Mouse (Mus musculus) MEL (cell line): ENCODE measurements around the gene Cblc. TPM values are rescaled to one million over a fixed set of nuclear protein-coding genes. Genes with fewer than 3 reads are reported as not detected.

Experiments
- DNase-seq: peaks from one replicate; pipeline ENCODE4 v3.0.0; 2011; ENCODE audit warnings: low read depth, low spot score
- H3K27ac ChIP-seq: 2 replicates; pipeline ENCODE4 v1.5.1; 2012; ENCODE audit warnings: low read depth, mild to moderate bottlenecking, control low read depth, low read length, moderate library complexity; ENCODE audit not compliant: control insufficient read depth
- H3K27me3 ChIP-seq, 2 experiments: fragments of 150-350 bp in 1 of 2; sonication (generic) in 1 of 2; 2 replicates each; pipeline ENCODE4 v1.6.1; 2012; ENCODE audit warnings: low read length in 2 of 2, mild to moderate bottlenecking in 2 of 2, improper control_type of control experiment in 1 of 2, moderate library complexity in 1 of 2; ENCODE audit not compliant: insufficient read depth in 2 of 2, control insufficient read depth in 1 of 2
- H3K36me3 ChIP-seq, 2 experiments: 2 replicates each; pipeline ENCODE4 v1.6.1; 2012 to 2014; ENCODE audit warnings: low read length in 2 of 2, improper control_type of control experiment in 1 of 2, inconsistent platforms in 1 of 2, mild to moderate bottlenecking in 1 of 2; ENCODE audit not compliant: insufficient read depth in 2 of 2, control insufficient read depth in 1 of 2
- H3K4me1 ChIP-seq, 2 experiments: fragments of 150-350 bp in 1 of 2; sonication (generic) in 1 of 2; 2 replicates each; pipeline ENCODE4 v1.6.1; 2012; ENCODE audit warnings: low read length in 2 of 2, improper control_type of control experiment in 1 of 2, mild to moderate bottlenecking in 1 of 2; ENCODE audit not compliant: insufficient read depth in 2 of 2, control insufficient read depth in 1 of 2
- H3K4me3 ChIP-seq, 2 experiments: fragments of 150-350 bp in 1 of 2; sonication (generic) in 1 of 2; 2 replicates each; pipeline ENCODE4 v1.5.1; 2012; ENCODE audit warnings: low read depth in 2 of 2, low read length in 2 of 2, mild to moderate bottlenecking in 2 of 2, moderate library complexity in 2 of 2, control low read depth in 1 of 2, improper control_type of control experiment in 1 of 2; ENCODE audit not compliant: control insufficient read depth in 1 of 2, insufficient read depth in 1 of 2
- H3K79me2 ChIP-seq: 2 replicates; pipeline ENCODE4 v1.6.1; 2012; ENCODE audit warnings: mild to moderate bottlenecking, low read length, moderate library complexity; ENCODE audit not compliant: control insufficient read depth, poor library complexity, insufficient read depth
- H3K9ac ChIP-seq: 2 replicates; pipeline ENCODE4 v1.6.1; 2012; ENCODE audit warnings: low read depth, mild to moderate bottlenecking, control low read depth, low read length, moderate library complexity; ENCODE audit not compliant: control insufficient read depth, poor library complexity, severe bottlenecking
- H3K9me3 ChIP-seq: fragments of 150-350 bp; sonication (generic); replicated peaks from 2 replicates; pipeline ENCODE4 v1.6.1; 2012; ENCODE audit warnings: mild to moderate bottlenecking, low read length, improper control_type of control experiment, moderate library complexity; ENCODE audit not compliant: insufficient read depth
- BHLHE40 ChIP-seq: IDR thresholded peaks from 2 replicates; pipeline ENCODE4 v1.6.1; 2012; ENCODE audit warnings: low read depth, mild to moderate bottlenecking, inconsistent platforms, low read length, improper control_type of control experiment, borderline replicate concordance
- EP300 ChIP-seq, 2 experiments: IDR thresholded peaks; 2 replicates each; pipeline ENCODE4 v1.6.1; 2011; ENCODE audit warnings: improper control_type of control experiment in 2 of 2, low read length in 2 of 2, low read depth in 1 of 2, mild to moderate bottlenecking in 1 of 2
- ETS1 ChIP-seq: IDR thresholded peaks from 2 replicates; pipeline ENCODE4 v1.6.1; 2012; ENCODE audit warnings: low read depth, mild to moderate bottlenecking, inconsistent platforms, low read length, improper control_type of control experiment, moderate library complexity
- GABPA ChIP-seq: IDR thresholded peaks from 2 replicates; pipeline ENCODE4 v1.6.1; 2012; ENCODE audit warnings: low read depth, mild to moderate bottlenecking, inconsistent platforms, low read length, improper control_type of control experiment, moderate library complexity
- GATA1 ChIP-seq: IDR thresholded peaks from 2 replicates; pipeline ENCODE4 v1.6.1; 2011; ENCODE audit warnings: low read depth, low read length, improper control_type of control experiment
- HCFC1 ChIP-seq: IDR thresholded peaks from 2 replicates; pipeline ENCODE4 v1.6.1; 2012; ENCODE audit warnings: low read depth, mild to moderate bottlenecking, inconsistent platforms, low read length, improper control_type of control experiment, moderate library complexity
- KAT2A ChIP-seq: conservative IDR thresholded peaks from 2 replicates; pipeline ENCODE4 v1.6.1; 2012; ENCODE audit warnings: low read depth, low read length, improper control_type of control experiment, inconsistent platforms
- MAZ ChIP-seq: IDR thresholded peaks from 2 replicates; pipeline ENCODE4 v1.6.1; 2012; ENCODE audit warnings: low read depth, mild to moderate bottlenecking, inconsistent platforms, low read length, improper control_type of control experiment
- MXI1 ChIP-seq: IDR thresholded peaks from 2 replicates; pipeline ENCODE4 v1.6.1; 2011; ENCODE audit warnings: mild to moderate bottlenecking, low read depth, low read length, improper control_type of control experiment
- NRF1 ChIP-seq: IDR thresholded peaks from 2 replicates; pipeline ENCODE4 v1.6.1; 2014; ENCODE audit warnings: low read depth, mild to moderate bottlenecking, inconsistent platforms, low read length, improper control_type of control experiment, moderate library complexity; ENCODE audit not compliant: poor library complexity, insufficient read depth, severe bottlenecking
- POLR2A ChIP-seq, 2 experiments: IDR thresholded peaks; 2 replicates each; pipeline ENCODE4 v1.6.1; 2011 to 2012; ENCODE audit warnings: low read length in 2 of 2, mild to moderate bottlenecking in 2 of 2, control low read depth in 1 of 2, improper control_type of control experiment in 1 of 2, low read depth in 1 of 2, moderate library complexity in 1 of 2; ENCODE audit not compliant: control insufficient read depth in 1 of 2, insufficient read depth in 1 of 2, poor library complexity in 1 of 2
- POLR2AphosphoS2 ChIP-seq: IDR thresholded peaks from 2 replicates; pipeline ENCODE4 v1.6.1; 2011; ENCODE audit warnings: low read length, improper control_type of control experiment
- POLR2AphosphoS5 ChIP-seq: IDR thresholded peaks from 2 replicates; pipeline ENCODE4 v1.6.1; 2012; ENCODE audit warnings: low read depth, borderline replicate concordance, mild to moderate bottlenecking, inconsistent platforms, low read length, moderate library complexity, mixed read lengths
- ZC3H11A ChIP-seq: IDR thresholded peaks from 2 replicates; pipeline ENCODE4 v1.6.1; 2012; ENCODE audit warnings: low read depth, mild to moderate bottlenecking, inconsistent platforms, low read length, improper control_type of control experiment
- polyA plus RNA-seq, 2 experiments: library from polyadenylated mRNA; stranded (reverse) in 1 of 2; unstranded in 1 of 2; fragments of >175 nt in 1 of 2; fragments of >200 nt in 1 of 2; gene quantifications; 2 replicates each; pipeline versions ENCODE4 v1.2.1 to v1.2.4; 2012; ENCODE audit warnings: low replicate concordance in 2 of 2, low read depth in 1 of 2; ENCODE audit not compliant: insufficient read length in 2 of 2, insufficient read depth in 1 of 2, missing spikeins in 1 of 2
- total RNA-seq: library from RNA; depleted of rRNA; stranded (reverse); fragments of 300-350 nt; gene quantifications from 2 replicates; pipeline ENCODE4 v1.2.3, GENCODE M21; 2012

Cblc gene
- total and polyA plus RNA-seq, 3 experiments = not detected

DNA sequence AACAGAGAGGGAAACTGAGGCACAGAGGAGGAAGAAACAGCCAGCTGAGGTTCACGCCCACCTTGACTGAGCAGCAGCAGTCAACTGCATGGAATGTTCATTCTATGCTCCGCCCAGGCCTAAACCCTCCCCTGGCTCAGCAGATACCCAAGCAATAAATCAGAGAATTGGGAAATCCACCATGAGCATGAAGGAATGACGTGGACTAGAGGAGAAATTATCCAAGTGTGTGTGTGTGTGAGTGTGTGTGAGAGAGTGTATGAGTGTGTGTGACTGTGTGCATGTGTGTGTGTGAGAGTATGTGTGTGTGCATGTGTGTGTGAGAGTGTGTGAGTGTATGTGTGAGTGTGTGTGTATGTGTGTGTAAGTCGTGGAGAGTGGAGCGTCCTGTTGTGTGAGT, 21.8 kb upstream of the Cblc start:
- no peak overlapping the region for H3K27ac ChIP-seq
- no peak overlapping the region for H3K4me3 ChIP-seq
- TF ChIP-seq BHLHE40 (no peak), ETS1 (no peak), EP300 (IDR thresholded peaks at IDR 0.05; ENCODE audit: low read depth in 1 of 2, low read length in 2 of 2) (no peak), NRF1 (no peak), POLR2AphosphoS5 (no peak), GATA1 (no peak), KAT2A (no peak), HCFC1 (no peak), GABPA (no peak), MAZ (no peak)
- H3K4me1 ChIP-seq = peaks cover 13 to 26% of the 10 kb centered on the region in 2 experiments
- no peak for DNase-seq
- no peaks in the 10 kb centered on the region; the same call in 1 of the 2 replicates for H3K79me2 ChIP-seq
- H3K27me3 ChIP-seq = no peaks in the 10 kb centered on the region
- H3K9me3 ChIP-seq = no peaks in the 10 kb centered on the region
- H3K36me3 ChIP-seq = peaks cover 0 to 7% of the 10 kb centered on the region in 2 experiments; a peak in 2 of 4 replicates
- no peak overlapping the region for H3K9ac ChIP-seq

DNA sequence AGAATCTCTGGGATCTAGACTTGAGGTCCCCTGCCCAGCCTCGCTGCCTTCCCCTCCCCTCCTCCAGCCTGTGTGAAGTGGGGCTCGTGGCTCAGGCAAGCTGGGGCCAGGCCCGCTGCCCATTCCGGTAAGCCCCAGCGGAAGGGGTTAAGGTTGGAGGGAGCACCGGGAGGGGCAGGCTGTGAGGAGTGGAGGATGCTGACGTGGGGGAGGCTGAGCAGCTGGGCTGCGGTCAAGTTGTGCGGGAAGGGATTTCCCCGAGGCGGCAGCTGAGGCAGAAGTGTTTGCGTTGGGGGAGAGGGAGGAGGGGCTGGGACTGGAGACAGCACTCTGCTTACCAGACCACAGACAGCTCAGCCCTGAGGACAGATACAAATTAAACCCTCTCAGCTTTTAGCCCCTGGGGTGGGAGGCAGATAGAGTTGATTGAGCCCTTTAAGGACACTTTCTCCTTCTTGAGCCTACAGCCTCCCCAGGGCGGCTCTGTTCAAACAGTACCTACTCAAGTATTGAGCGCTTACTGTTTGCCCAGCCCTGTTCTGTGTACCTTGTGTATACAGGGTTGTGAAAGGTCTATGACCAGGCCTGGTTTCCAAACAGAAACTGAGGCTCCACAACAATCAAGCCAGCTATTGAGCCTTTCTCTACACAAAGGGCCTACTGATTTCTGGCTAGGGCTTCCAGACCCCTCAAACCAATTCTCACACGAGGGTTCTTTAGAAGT, 20.9 kb upstream of the Cblc start:
- Histone ChIP-seq H3K9ac (no peak overlapping the region), H3K36me3 (peaks cover 0 to 14% of the 10 kb centered on the region in 2 experiments; a peak in 2 of 4 replicates), H3K27ac (no peak overlapping the region), H3K9me3 (no peaks in the 10 kb centered on the region), H3K4me3 (no peak overlapping the region)
- TF ChIP-seq ETS1 (peak; percentile 64; the same call in 1 of the 2 replicates), POLR2AphosphoS2 (no peak)
- TF ChIP-seq, all 39 proteins: peak for 1
- DNase-seq = no peak
- Histone ChIP-seq H3K79me2 (no peaks in the 10 kb centered on the region; the same call in 1 of the 2 replicates), H3K27me3 (no peaks in the 10 kb centered on the region), H3K4me1 (peaks cover 20 to 28% of the 10 kb centered on the region in 2 experiments)

DNA sequence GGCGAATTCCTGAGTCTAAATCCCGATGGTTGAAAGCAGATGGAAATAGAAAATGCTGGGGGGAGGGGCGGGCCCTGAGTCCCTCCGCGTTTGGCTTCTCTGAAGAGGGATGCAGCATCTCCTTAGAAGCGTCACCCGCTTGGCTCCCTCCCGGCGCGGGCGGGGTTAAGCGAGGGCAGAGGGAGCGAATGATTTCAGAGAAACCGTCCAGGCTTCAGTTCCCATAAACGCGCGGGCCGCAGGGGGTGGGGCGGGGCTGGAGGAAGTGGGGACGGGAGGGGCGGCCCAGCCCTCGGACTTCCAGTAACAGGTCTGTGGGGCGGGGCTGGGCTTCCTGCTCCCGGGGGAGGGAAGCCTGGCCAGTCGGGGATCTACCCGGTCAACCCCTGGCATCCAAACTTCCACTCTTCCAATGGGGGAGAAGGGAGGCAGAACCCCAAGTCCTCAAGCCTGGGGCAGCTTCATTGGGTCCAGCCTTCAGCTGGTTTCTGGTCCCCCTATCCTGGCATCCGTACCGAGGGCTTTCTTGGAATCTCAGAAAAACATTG, 19.7 kb upstream of the Cblc start:
- Histone ChIP-seq H3K4me1 (peaks cover 20 to 28% of the 10 kb centered on the region in 2 experiments), H3K27ac (peak overlapping the region; percentile 61), H3K79me2 (no peaks in the 10 kb centered on the region), H3K36me3 (peaks cover 0 to 14% of the 10 kb centered on the region in 2 experiments; a peak in 2 of 4 replicates), H3K9me3 (no peaks in the 10 kb centered on the region), H3K9ac (peak overlapping the region; percentile 61), H3K4me3 (peak overlapping the region; percentile 51 to 78), H3K27me3 (no peaks in the 10 kb centered on the region)
- peak; percentile 91 for DNase-seq
- TF ChIP-seq ZC3H11A (no peak), MAZ (peak; percentile 83), POLR2AphosphoS2 (0 out of 2 replicates have a peak, but pooled peaks have one; percentile 20), ETS1 (peak; percentile 21; the same call in 1 of the 2 replicates), HCFC1 (peak; percentile 61), MXI1 (0 out of 2 replicates have a peak, but pooled peaks have one; percentile 4), NRF1 (no peak), POLR2A (IDR thresholded peaks at IDR 0.05; ENCODE audit: control insufficient read depth in 1 of 2, insufficient read depth in 1 of 2, low read depth in 1 of 2, low read length in 2 of 2, poor library complexity in 1 of 2) (peak; percentile 22 to 56; a peak in 1 of 4 replicates)
